Comparison of ENCODE assay signal across 8 mouse cellular contexts in the genomic region with DNA sequence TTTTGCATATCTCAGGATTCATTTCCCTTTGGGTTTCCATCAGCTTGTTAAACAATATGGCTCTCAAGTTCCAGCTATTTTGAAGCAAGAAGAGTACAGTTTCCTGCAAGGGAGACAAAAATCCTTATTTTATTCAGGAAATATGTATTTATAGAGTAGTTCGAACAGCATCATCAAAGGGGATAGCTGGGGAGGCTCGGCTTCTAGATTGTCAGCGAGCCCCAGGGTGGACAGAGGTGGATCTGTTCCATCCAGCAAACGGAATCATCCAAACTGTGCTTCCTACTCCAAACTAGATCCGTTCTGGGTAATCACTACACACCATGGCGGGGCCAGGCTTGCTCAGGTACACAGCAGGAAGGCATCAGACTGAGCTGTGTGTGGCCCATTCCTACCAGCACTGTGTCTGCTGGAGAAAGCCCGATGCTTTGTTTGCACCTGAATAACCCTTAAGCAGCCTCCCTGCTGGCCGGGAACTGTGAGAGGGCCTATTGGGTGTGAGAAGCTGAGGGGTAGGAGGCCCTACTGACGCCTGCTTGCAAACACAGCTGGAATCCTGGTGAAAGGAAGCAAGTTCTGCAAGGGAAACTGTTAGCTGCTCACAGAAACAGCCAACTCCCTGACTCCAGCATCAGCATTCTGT.
DNase-seq lines count a peak whose midpoint lies in the region; ATAC-seq and TF ChIP-seq lines count a peak whose summit lies in the region.

No protein-coding gene starts in this region.

- TF ChIP-seq CTCF in left cerebral cortex, adult 2 months (IDR thresholded peaks at IDR 0.05): no peak

- in situ Hi-C loops in ES-E14 (cut with MboI; ENCODE audit: low sequenced_read_pairs in 2 of 2, unreplicated experiment in 2 of 2): no loop called here

- peak; percentile 75 for DNase-seq in ES-E14 (ENCODE audit: low read depth, low spot score)
- DNase-seq in cerebellum, adult 8-10 months: peak; percentile 60
- DNase-seq in frontal cortex, postnatal 14 days (ENCODE audit: low spot score in 2 of 2): peak; percentile 21 to 22
- DNase-seq in left cerebral cortex, adult 2 months (ENCODE audit: extremely low spot score in 1 of 2, low spot score in 2 of 2): peak; percentile 15 to 36
- peak; percentile 30 for DNase-seq in retina, embryonic 14.5 days (ENCODE audit: low spot score)
- DNase-seq in urinary bladder, adult 2 months (ENCODE audit: low spot score): no peak
- DNase-seq in thymus, adult 18-20 months: no peak

- ATAC-seq in megakaryocyte progenitor cell, adult 5-6 weeks (replicated peaks; ENCODE audit: poor library complexity): no peak

- no peak overlapping the region for H3K4me3 ChIP-seq in ES-E14 (ENCODE audit: insufficient read depth in 1 of 2, low read depth in 1 of 2, low read length in 2 of 2, poor library complexity in 1 of 2, severe bottlenecking in 1 of 2)
- no peak overlapping the region for H3K4me3 ChIP-seq in left cerebral cortex, adult 2 months

- H3K4me1 ChIP-seq in ES-E14 (ENCODE audit: control insufficient read depth in 2 of 2, insufficient read depth in 2 of 2, low read length in 2 of 2, poor library complexity in 1 of 2): peaks cover 0 to 7% of the 10 kb centered on the region in 2 experiments; a peak in 1 of 4 replicates

- no peak overlapping the region for H3K9ac ChIP-seq in ES-E14 (ENCODE audit: insufficient read depth, low read depth, low read length, poor library complexity, severe bottlenecking)

- no peaks in the 10 kb centered on the region for H3K36me3 ChIP-seq in ES-E14 (ENCODE audit: control insufficient read depth, insufficient read depth, low read length, poor library complexity, severe bottlenecking)

- intact Hi-C loops in left cerebral cortex, adult 2 months (cut with DNase I): loop anchor here (2.0 kb wide), 2 partner anchors 38 to 200 kb away; no protein-coding TSS in a partner anchor

- H3K27ac ChIP-seq in ES-E14 (ENCODE audit: insufficient read depth, low read depth, low read length, poor library complexity, severe bottlenecking): no peak overlapping the region
- H3K27ac ChIP-seq in left cerebral cortex, adult 2 months: peak overlapping the region; percentile 93

- no peaks in the 10 kb centered on the region for H3K9me3 ChIP-seq in ES-E14 (ENCODE audit: control insufficient read depth, insufficient read depth, low read depth, low read length)

TF ChIP-seq in ES-E14, 5 proteins besides CTCF, POLR2A, EP300 and RAD21:
- TF ChIP-seq ZC3H11A (IDR thresholded peaks at IDR 0.05; ENCODE audit: borderline replicate concordance, low read depth, low read length) (no peak), MAFK (IDR thresholded peaks at IDR 0.05; ENCODE audit: insufficient read depth, low read depth, low read length) (no peak), HCFC1 (IDR thresholded peaks at IDR 0.05; ENCODE audit: borderline replicate concordance, insufficient read depth, low read length) (no peak), CHD2 (IDR thresholded peaks at IDR 0.05; ENCODE audit: low read depth, low read length) (no peak)

Comparison
In these comparisons a context has a peak if more than half of its experiments do, and no peak if none do; other contexts are left out.
1. DNase-seq: peak in ES-E14 (single experiment), cerebellum, adult 8-10 months (single experiment), frontal cortex, postnatal 14 days (2 of 2), left cerebral cortex, adult 2 months (2 of 2) and retina, embryonic 14.5 days (single experiment); none in urinary bladder, adult 2 months (single experiment) and thymus, adult 18-20 months (0 of 2).